Mouse (Mus musculus): ENCODE data around the gene Tmtc2. TPM values are rescaled to one million over a fixed set of nuclear protein-coding genes. Genes with fewer than 3 reads are reported as not detected.

Gene Tmtc2
- 6.9 and 7.9 TPM in 2 replicates for polyA plus RNA-seq (2014; fragmentation: Nextera tagmentation; extraction: Ambion mirVana)

DNA sequence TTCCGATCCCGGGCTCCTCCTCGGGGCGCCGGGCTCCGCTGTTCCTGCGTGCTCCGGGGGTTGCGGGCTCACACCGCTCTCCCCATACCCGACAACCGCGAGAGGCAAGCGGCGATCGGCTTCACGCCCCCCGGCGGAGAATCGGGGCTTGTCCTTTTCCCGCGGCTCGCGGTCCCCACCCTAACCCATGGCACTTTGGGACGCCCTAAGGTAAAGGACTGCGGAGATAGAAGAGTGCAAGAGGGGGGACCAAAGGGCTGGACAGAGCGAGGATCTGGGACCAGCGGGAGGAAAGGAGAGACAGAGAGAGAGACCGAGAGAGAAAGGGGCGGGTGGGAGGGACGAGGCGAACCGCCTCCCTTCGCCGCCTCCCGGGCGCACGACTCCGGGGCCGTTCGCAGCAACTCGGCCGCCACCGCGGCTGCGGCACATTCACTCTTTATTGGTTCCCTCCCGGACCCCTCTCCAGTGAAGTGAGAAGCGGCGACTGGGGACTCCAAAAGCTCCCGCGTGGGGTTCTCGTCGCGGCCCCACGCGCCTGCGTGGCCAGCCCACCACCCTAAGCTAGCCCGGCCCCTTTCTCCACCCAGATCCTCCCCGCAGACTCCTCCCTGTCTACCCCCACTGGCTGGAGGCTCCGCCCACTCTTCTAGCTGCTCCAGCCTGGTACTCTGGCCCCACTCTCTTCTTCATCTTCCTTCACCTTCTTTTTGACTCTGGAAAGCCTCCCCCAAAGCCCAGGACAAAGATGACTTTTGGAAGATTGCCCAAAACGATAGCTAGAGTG lies at the start of gene Tmtc2:
Gene Tmtc2, minus strand, starts transcription at position 544 of the 787 bp plus-strand sequence.
- H3K9ac ChIP-seq: peak within 1 kb of the TSS; percentile 71
- WGBS: under 1% methylated on average over 61 of the region's 61 CpGs
- H3K27me3 ChIP-seq (ENCODE audit: insufficient read depth, low read length): no peaks in the 10 kb centered on the region
- H3K36me3 ChIP-seq (ENCODE audit: insufficient read depth): no peaks in the 10 kb centered on the region
- TF ChIP-seq CTCF (IDR thresholded peaks at IDR 0.05; ENCODE audit: low read depth): peak; percentile 55
- no peaks in the 10 kb centered on the region for H3K4me1 ChIP-seq (ENCODE audit: insufficient read depth)
- ATAC-seq (ENCODE audit: insufficient read depth): peak; percentile 97
- peak; percentile 94 for DNase-seq
- peak within 1 kb of the TSS; percentile 72 for H3K4me3 ChIP-seq (ENCODE audit: low read depth, low read length)
- H3K9me3 ChIP-seq (ENCODE audit: low read depth, low read length): no peaks in the 10 kb centered on the region
- peak within 1 kb of the TSS; percentile 95 for H3K4me2 ChIP-seq
- H3K27ac ChIP-seq (ENCODE audit: low read depth): peak within 1 kb of the TSS; percentile 82

DNA sequence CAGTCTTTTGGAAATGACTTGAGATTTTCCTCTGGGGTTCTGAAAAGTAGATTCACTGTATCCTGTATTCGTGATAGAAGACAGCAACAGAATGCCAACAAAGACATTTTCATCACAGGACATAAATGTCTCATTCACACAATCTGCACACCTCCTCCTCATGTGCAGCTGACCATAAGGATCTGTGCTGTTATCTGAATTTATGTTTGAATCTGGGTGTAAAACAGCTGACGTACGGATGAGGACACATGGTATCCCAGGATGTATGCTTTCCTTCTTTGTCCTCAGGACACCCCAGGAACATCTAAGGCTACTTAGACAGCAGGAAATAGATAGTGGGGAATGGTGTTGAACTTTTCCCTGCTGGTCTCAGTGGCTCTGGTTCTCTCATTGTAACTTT lies 37.9 kb upstream of the Tmtc2 start:
- WGBS: 55% methylated on average over 3 of the region's 3 CpGs
- H3K4me1 ChIP-seq (ENCODE audit: insufficient read depth): no peaks in the 10 kb centered on the region
- no peaks in the 10 kb centered on the region for H3K27me3 ChIP-seq (ENCODE audit: insufficient read depth, low read length)
- H3K9ac ChIP-seq: no peak overlapping the region
- ATAC-seq (ENCODE audit: insufficient read depth) (no peak), DNase-seq (no peak)
- no peak overlapping the region for H3K27ac ChIP-seq (ENCODE audit: low read depth)
- H3K4me3 ChIP-seq (ENCODE audit: low read depth, low read length): no peak overlapping the region
- TF ChIP-seq CTCF (IDR thresholded peaks at IDR 0.05; ENCODE audit: low read depth): no peak
- no peak overlapping the region for H3K4me2 ChIP-seq
- no peaks in the 10 kb centered on the region for H3K9me3 ChIP-seq (ENCODE audit: low read depth, low read length)
- no peaks in the 10 kb centered on the region for H3K36me3 ChIP-seq (ENCODE audit: insufficient read depth)

DNA sequence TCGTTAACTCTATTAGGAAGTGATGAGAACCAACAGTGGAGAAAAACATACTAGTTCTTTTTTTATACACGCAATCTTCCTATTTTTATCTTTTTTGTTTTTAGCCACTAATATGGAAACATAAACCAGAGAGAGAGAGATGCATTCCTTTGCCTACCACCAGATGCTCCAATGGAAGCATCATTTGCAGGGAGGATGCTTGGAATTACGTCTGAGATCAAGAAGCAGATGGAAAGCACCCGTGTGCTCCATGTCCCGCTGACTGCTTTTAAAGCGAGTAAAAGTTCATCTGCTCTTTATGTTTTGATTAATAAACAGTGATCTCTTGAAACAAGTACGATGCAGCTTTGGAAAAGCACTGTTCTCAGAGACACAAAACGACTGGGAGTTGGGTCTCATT lies 24.6 kb upstream of the Tmtc2 start:
- ATAC-seq (ENCODE audit: insufficient read depth): no peak
- no peaks in the 10 kb centered on the region for H3K27me3 ChIP-seq (ENCODE audit: insufficient read depth, low read length)
- 62% methylated on average over 8 of the region's 8 CpGs for WGBS
- no peaks in the 10 kb centered on the region for H3K36me3 ChIP-seq (ENCODE audit: insufficient read depth)
- H3K27ac ChIP-seq (ENCODE audit: low read depth): no peak overlapping the region
- no peak for DNase-seq
- H3K4me2 ChIP-seq: no peak overlapping the region
- TF ChIP-seq CTCF (IDR thresholded peaks at IDR 0.05; ENCODE audit: low read depth): no peak
- no peak overlapping the region for H3K9ac ChIP-seq
- H3K4me1 ChIP-seq (ENCODE audit: insufficient read depth): 0 out of 2 replicates have a peak, but pooled peaks cover 7% of the 10 kb centered on the region
- H3K4me3 ChIP-seq (ENCODE audit: low read depth, low read length): no peak overlapping the region
- H3K9me3 ChIP-seq (ENCODE audit: low read depth, low read length): no peaks in the 10 kb centered on the region

DNA sequence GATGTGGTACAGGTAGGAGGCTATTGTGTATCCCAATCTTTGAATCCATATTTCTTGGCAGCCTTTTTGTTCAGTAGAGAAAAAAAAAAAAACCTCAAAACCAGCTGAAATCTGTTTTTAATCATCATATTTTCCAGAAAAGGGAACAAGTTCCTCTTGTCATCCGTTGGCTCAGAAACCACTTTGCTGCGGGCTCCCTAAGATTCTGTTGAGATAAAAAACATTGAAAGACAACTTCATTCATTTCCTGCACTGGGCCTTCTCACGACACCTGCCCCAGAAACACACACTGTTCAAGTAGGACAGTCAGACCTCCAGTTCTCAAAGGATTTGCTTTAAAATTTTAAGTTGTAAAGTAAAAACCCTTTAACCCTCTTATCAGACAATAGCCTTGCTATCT lies 23.0 kb upstream of the Tmtc2 start:
- H3K4me1 ChIP-seq (ENCODE audit: insufficient read depth): 0 out of 2 replicates have a peak, but pooled peaks cover 7% of the 10 kb centered on the region
- WGBS: 44% methylated on average over 3 of the region's 3 CpGs

DNA sequence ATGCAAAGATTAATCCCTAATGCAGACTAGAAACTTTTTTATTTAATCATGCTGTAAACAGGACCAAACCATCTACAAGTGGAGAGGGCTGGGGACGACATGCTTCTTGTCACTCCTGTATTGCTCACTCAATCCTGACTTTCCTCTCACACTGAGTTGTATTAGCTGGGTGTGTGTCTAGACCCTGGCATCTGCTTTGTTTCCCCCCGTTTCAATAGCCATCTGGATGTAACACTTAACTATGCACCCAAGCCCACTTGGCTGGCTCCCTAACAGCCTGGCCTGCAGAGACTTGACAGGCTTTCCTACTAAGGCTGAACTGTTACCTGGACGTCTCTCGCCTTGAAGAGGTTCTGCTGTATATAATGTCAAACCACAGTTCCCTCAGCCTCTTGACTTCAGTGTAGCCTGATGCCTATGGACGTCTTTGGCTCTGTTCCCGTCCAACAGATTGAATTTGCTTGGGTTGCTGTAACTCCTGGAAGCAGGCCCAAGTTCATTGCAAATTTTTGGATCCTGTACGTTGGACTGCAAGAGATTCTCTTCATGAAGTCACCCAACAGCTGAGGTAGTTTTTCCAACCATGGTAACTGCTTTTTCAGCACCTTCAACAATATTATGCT lies 21.3 kb upstream of the Tmtc2 start:
- Histone ChIP-seq H3K27me3 (ENCODE audit: insufficient read depth, low read length) (no peaks in the 10 kb centered on the region), H3K36me3 (ENCODE audit: insufficient read depth) (no peaks in the 10 kb centered on the region), H3K4me2 (no peak overlapping the region), H3K4me1 (ENCODE audit: insufficient read depth) (0 out of 2 replicates have a peak, but pooled peaks cover 7% of the 10 kb centered on the region), H3K9ac (no peak overlapping the region), H3K27ac (ENCODE audit: low read depth) (peak overlapping the region; percentile 33; the same call in 1 of the 2 replicates), H3K9me3 (ENCODE audit: low read depth, low read length) (no peaks in the 10 kb centered on the region), H3K4me3 (ENCODE audit: low read depth, low read length) (no peak overlapping the region)
- 42% methylated on average over 7 of the region's 7 CpGs for WGBS
- TF ChIP-seq CTCF (IDR thresholded peaks at IDR 0.05; ENCODE audit: low read depth): no peak
- peak; percentile 62 for ATAC-seq (ENCODE audit: insufficient read depth)
- DNase-seq: peak; percentile 92

More for the DNA sequence above, 23.0 kb upstream of the Tmtc2 start:
- Histone ChIP-seq H3K27me3 (ENCODE audit: insufficient read depth, low read length) (no peaks in the 10 kb centered on the region), H3K36me3 (ENCODE audit: insufficient read depth) (no peaks in the 10 kb centered on the region), H3K4me2 (no peak overlapping the region), H3K9ac (no peak overlapping the region), H3K9me3 (ENCODE audit: low read depth, low read length) (no peaks in the 10 kb centered on the region), H3K4me3 (ENCODE audit: low read depth, low read length) (no peak overlapping the region), H3K27ac (ENCODE audit: low read depth) (no peak overlapping the region)
- DNase-seq (no peak), ATAC-seq (ENCODE audit: insufficient read depth) (no peak)
- no peak for TF ChIP-seq CTCF (IDR thresholded peaks at IDR 0.05; ENCODE audit: low read depth)

DNA sequence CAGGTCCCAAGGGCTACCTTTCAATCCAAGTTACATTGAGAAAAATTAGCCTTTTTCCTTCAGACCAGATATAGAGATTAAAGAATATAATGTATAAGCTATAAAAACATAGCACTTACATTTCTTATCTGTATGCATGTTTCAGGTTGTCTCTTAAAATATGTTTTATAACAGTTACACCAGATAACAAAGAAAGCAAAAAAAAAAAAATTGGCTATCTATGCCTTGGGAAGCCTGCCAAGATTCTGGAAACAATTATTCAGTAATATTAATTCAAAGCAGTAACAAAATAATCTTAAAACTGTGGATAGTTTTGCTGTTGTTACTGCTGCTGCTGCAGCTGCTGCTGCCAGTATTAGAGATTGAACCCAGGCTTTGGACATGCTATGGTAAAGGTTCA lies 13.9 kb upstream of the Tmtc2 start:
- H3K27me3 ChIP-seq (ENCODE audit: insufficient read depth, low read length): no peaks in the 10 kb centered on the region
- ATAC-seq (ENCODE audit: insufficient read depth) (peak; percentile 6; the same call in 1 of the 2 replicates), DNase-seq (peak; percentile 70)
- H3K4me1 ChIP-seq (ENCODE audit: insufficient read depth): no peaks in the 10 kb centered on the region
- H3K4me2 ChIP-seq: no peak overlapping the region
- H3K9me3 ChIP-seq (ENCODE audit: low read depth, low read length): no peaks in the 10 kb centered on the region
- H3K36me3 ChIP-seq (ENCODE audit: insufficient read depth): no peaks in the 10 kb centered on the region
- no peak for TF ChIP-seq CTCF (IDR thresholded peaks at IDR 0.05; ENCODE audit: low read depth)
- H3K27ac ChIP-seq (ENCODE audit: low read depth): no peak overlapping the region
- H3K9ac ChIP-seq: no peak overlapping the region
- no peak overlapping the region for H3K4me3 ChIP-seq (ENCODE audit: low read depth, low read length)

DNA sequence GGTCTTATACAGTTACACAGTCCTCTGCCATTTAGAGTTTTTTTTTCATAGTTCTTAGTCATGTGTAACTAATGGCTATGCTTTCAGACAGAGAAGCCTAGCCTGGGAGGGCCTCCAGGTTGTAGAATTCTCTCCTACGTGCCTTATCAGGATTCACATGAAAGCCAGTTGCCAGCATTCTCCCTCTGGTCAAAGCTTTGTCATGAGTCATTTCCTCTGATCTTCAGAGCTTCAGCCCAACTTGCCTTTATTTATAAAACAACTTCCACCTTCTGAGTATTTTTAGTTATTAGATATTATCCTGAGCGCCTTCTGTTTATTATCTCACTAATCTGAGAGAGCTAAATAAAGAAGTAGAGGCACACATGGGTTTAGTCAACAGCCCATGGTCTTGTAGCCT lies 5.1 kb upstream of the Tmtc2 start:
- Histone ChIP-seq H3K36me3 (ENCODE audit: insufficient read depth) (no peaks in the 10 kb centered on the region), H3K4me2 (no peak overlapping the region), H3K4me1 (ENCODE audit: insufficient read depth) (no peaks in the 10 kb centered on the region), H3K27ac (ENCODE audit: low read depth) (no peak overlapping the region), H3K4me3 (ENCODE audit: low read depth, low read length) (no peak overlapping the region), H3K27me3 (ENCODE audit: insufficient read depth, low read length) (no peaks in the 10 kb centered on the region), H3K9ac (no peak overlapping the region), H3K9me3 (ENCODE audit: low read depth, low read length) (no peaks in the 10 kb centered on the region)
- peak; percentile 53 for DNase-seq
- WGBS: 54% methylated on average over 2 of the region's 2 CpGs
- ATAC-seq (ENCODE audit: insufficient read depth): no peak
- TF ChIP-seq CTCF (IDR thresholded peaks at IDR 0.05; ENCODE audit: low read depth): no peak
